Mouse (Mus musculus): ENCODE measurements around the gene Rnf215. TPM values are rescaled to one million over a fixed set of nuclear protein-coding genes. Genes with fewer than 3 reads are reported as not detected.
"Not testable (repeated sequence)": the region's sequence is repeated elsewhere in the genome, so short reads cannot be mapped to it uniquely, and the experiment has no call there.

Gene Rnf215
- total and polyA plus RNA-seq, 2 experiments from 2014 or later, result 49.2 to 112 TPM

- H3K27me3 ChIP-seq (ENCODE audit: insufficient read depth, low read length), result no peaks in the 10 kb centered on the region
- no peak overlapping the region for H3K4me2 ChIP-seq (ENCODE audit: low read depth, low read length, poor library complexity, severe bottlenecking)
- H3K36me3 ChIP-seq (ENCODE audit: insufficient read depth, low read length), result peaks cover 30% of the 10 kb centered on the region
- H3K4me1 ChIP-seq (ENCODE audit: insufficient read depth, low read length), result no peaks in the 10 kb centered on the region
- no peak for TF ChIP-seq CTCF (IDR thresholded peaks at IDR 0.05)
- WGBS, result 89% methylated on average over 7 of the region's 7 CpGs
- no peak for ATAC-seq (ENCODE audit: low FRiP score)
- no peak overlapping the region for H3K4me3 ChIP-seq (ENCODE audit: low read depth, low read length)
- H3K9me3 ChIP-seq (ENCODE audit: low read length), result no peaks in the 10 kb centered on the region
- no peak for DNase-seq (ENCODE audit: low spot score)
- no peak overlapping the region for H3K27ac ChIP-seq (ENCODE audit: low read depth, low read length)
- no peak overlapping the region for H3K9ac ChIP-seq (replicated peaks; ENCODE audit: low read length, poor library complexity, severe bottlenecking)
These were observed 26.3 kb upstream of the Rnf215 start for GRCm38 (mm10) chr11:4108691-4109090.

- no peak for DNase-seq (ENCODE audit: low spot score)
- H3K36me3 ChIP-seq (ENCODE audit: insufficient read depth, low read length), result peaks cover 25% of the 10 kb centered on the region
- H3K27ac ChIP-seq (ENCODE audit: low read depth, low read length), result no peak overlapping the region
- peaks cover 4% of the 10 kb centered on the region; the same call in 1 of the 2 replicates for H3K4me1 ChIP-seq (ENCODE audit: insufficient read depth, low read length)
- no peak for ATAC-seq (ENCODE audit: low FRiP score)
- no peak overlapping the region for H3K9ac ChIP-seq (replicated peaks; ENCODE audit: low read length, poor library complexity, severe bottlenecking)
- no peak overlapping the region for H3K4me2 ChIP-seq (ENCODE audit: low read depth, low read length, poor library complexity, severe bottlenecking)
- WGBS, result 89% methylated on average over 4 of the region's 4 CpGs
- TF ChIP-seq CTCF (IDR thresholded peaks at IDR 0.05), result no peak
- no peaks in the 10 kb centered on the region for H3K9me3 ChIP-seq (ENCODE audit: low read length)
- H3K27me3 ChIP-seq (ENCODE audit: insufficient read depth, low read length), result no peaks in the 10 kb centered on the region
- H3K4me3 ChIP-seq (ENCODE audit: low read depth, low read length), result no peak overlapping the region
These were observed 23.0 kb upstream of the Rnf215 start for GRCm38 (mm10) chr11:4112033-4112432.

- Histone ChIP-seq H3K36me3 (ENCODE audit: insufficient read depth, low read length) (peaks cover 25% of the 10 kb centered on the region), H3K27ac (ENCODE audit: low read depth, low read length) (no peak overlapping the region), H3K9me3 (ENCODE audit: low read length) (no peaks in the 10 kb centered on the region), H3K4me3 (ENCODE audit: low read depth, low read length) (no peak overlapping the region), H3K4me1 (ENCODE audit: insufficient read depth, low read length) (peaks cover 12% of the 10 kb centered on the region), H3K27me3 (ENCODE audit: insufficient read depth, low read length) (no peaks in the 10 kb centered on the region), H3K9ac (replicated peaks; ENCODE audit: low read length, poor library complexity, severe bottlenecking) (no peak overlapping the region), H3K4me2 (ENCODE audit: low read depth, low read length, poor library complexity, severe bottlenecking) (no peak overlapping the region)
- DNase-seq (ENCODE audit: low spot score) (no peak), ATAC-seq (ENCODE audit: low FRiP score) (no peak)
- no peak for TF ChIP-seq CTCF (IDR thresholded peaks at IDR 0.05)
- WGBS, result 87% methylated on average over 6 of the region's 6 CpGs
These were observed 22.1 kb upstream of the Rnf215 start for GRCm38 (mm10) chr11:4112861-4113260.

GRCm38 (mm10) chr11:4113496-4113895, 21.5 kb upstream of the Rnf215 start:
- H3K27ac ChIP-seq (ENCODE audit: low read depth, low read length), result no peak overlapping the region
- TF ChIP-seq CTCF (IDR thresholded peaks at IDR 0.05), result no peak
- H3K36me3 ChIP-seq (ENCODE audit: insufficient read depth, low read length), result peaks cover 21% of the 10 kb centered on the region
- H3K9ac ChIP-seq (replicated peaks; ENCODE audit: low read length, poor library complexity, severe bottlenecking), result no peak overlapping the region
- no peaks in the 10 kb centered on the region for H3K27me3 ChIP-seq (ENCODE audit: insufficient read depth, low read length)
- H3K4me2 ChIP-seq (ENCODE audit: low read depth, low read length, poor library complexity, severe bottlenecking), result no peak overlapping the region
- no peak for ATAC-seq (ENCODE audit: low FRiP score)
- H3K9me3 ChIP-seq (ENCODE audit: low read length), result no peaks in the 10 kb centered on the region
- no peak overlapping the region for H3K4me3 ChIP-seq (ENCODE audit: low read depth, low read length)
- H3K4me1 ChIP-seq (ENCODE audit: insufficient read depth, low read length), result peaks cover 12% of the 10 kb centered on the region
- 81% methylated on average over 4 of the region's 4 CpGs for WGBS
- DNase-seq (ENCODE audit: low spot score), result no peak

- Histone ChIP-seq H3K36me3 (ENCODE audit: insufficient read depth, low read length) (peaks cover 18% of the 10 kb centered on the region), H3K4me3 (ENCODE audit: low read depth, low read length) (no peak overlapping the region), H3K27ac (ENCODE audit: low read depth, low read length) (no peak overlapping the region), H3K27me3 (ENCODE audit: insufficient read depth, low read length) (no peaks in the 10 kb centered on the region), H3K9ac (replicated peaks; ENCODE audit: low read length, poor library complexity, severe bottlenecking) (no peak overlapping the region), H3K9me3 (ENCODE audit: low read length) (no peaks in the 10 kb centered on the region), H3K4me1 (ENCODE audit: insufficient read depth, low read length) (peaks cover 12% of the 10 kb centered on the region), H3K4me2 (ENCODE audit: low read depth, low read length, poor library complexity, severe bottlenecking) (no peak overlapping the region)
- ATAC-seq (ENCODE audit: low FRiP score) (no peak), DNase-seq (ENCODE audit: low spot score) (no peak)
- TF ChIP-seq CTCF (IDR thresholded peaks at IDR 0.05), result no peak
- 82% methylated on average over 6 of the region's 6 CpGs for WGBS
These were observed 21.0 kb upstream of the Rnf215 start for GRCm38 (mm10) chr11:4113970-4114369.

- not testable (repeated sequence) for H3K4me2 ChIP-seq (ENCODE audit: low read depth, low read length, poor library complexity, severe bottlenecking); H3K27ac ChIP-seq (ENCODE audit: low read depth, low read length); H3K4me3 ChIP-seq (ENCODE audit: low read depth, low read length); H3K9me3 ChIP-seq (ENCODE audit: low read length); H3K9ac ChIP-seq (replicated peaks; ENCODE audit: low read length, poor library complexity, severe bottlenecking); DNase-seq (ENCODE audit: low spot score); ATAC-seq (ENCODE audit: low FRiP score); H3K27me3 ChIP-seq (ENCODE audit: insufficient read depth, low read length)
- Histone ChIP-seq H3K4me1 (ENCODE audit: insufficient read depth, low read length) (peaks cover 12% of the 10 kb centered on the region), H3K36me3 (ENCODE audit: insufficient read depth, low read length) (peaks cover 14% of the 10 kb centered on the region)
- 72% methylated on average over 6 of the region's 6 CpGs for WGBS
These were observed 20.5 kb upstream of the Rnf215 start for GRCm38 (mm10) chr11:4114541-4114940.
